Mouse (Mus musculus): ENCODE results near the gene Ttll12.

DNA sequence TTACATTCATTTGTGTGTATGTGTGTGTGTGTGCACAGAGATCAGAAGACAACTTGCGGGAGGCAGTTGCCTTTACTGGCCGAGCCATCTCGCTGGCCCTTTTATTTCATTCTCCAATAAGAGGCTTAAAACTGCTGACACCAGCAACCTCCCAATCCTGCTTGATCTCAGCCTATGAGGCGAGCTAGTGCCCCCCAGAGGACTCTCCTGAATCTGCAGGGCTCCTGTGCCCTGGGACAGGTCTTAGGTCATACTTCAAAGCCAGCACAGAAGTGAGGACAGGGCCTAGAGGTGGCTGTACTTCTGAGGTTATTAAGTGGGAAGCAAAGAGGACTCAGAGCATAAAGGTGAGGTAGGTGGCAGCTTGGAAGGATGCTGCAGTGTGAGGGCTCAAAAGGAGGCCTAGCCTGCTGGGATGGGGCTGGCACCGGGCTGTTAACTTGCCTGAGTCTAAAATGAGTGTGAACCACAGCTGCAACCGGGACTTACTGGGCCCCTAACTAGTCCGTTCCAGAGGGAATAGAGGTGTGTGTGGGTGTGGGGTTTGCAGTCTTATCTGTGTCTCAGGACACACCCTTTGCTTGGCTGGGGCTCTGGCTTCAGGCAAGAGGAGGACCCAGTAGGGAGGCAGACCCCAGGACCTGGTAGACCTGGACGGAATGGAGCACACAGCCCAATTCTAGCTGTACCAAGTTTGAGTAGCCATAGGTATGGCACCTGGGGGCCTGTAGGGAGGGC lies 11.4 kb downstream of the Ttll12 start:
- no peak for TF ChIP-seq EP300 (IDR thresholded peaks at IDR 0.05; ENCODE audit: low read depth)
- peak; percentile 59 for TF ChIP-seq CTCF (IDR thresholded peaks at IDR 0.05; ENCODE audit: low read depth)
